Mouse (Mus musculus): ENCODE measurements around the gene Csf3r. TPM values are rescaled to one million over a fixed set of nuclear protein-coding genes. Genes with fewer than 3 reads are reported as not detected.

Gene Csf3r
- total and polyA plus RNA-seq, 2 experiments from 2014 or later = 0.95 to 1.7 TPM

DNA sequence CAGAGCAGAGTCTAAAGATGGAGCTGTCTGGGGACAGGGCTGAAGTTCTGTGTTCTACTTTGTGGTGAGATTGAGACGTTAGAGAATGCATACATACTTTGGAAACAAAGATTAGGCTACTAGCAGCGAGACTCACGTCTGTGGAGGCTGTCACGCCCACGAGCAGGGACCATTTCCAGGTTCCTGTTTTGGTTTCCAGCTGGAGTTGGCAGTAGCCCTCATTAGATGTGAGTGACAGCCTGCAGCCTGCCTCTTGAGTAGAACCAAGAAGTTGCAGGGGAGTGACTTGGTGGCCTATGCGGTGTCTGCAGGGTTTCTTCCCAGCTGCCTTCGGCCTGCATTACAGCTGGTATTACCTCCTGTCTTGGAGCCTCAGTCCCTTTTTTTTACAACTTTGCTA is 27.3 kb downstream of the Csf3r start:
- DNase-seq (ENCODE audit: low spot score) = no peak
- Histone ChIP-seq H3K9me3 (ENCODE audit: low read length) (no peaks in the 10 kb centered on the region), H3K4me1 (ENCODE audit: insufficient read depth, low read length) (peaks cover 9% of the 10 kb centered on the region), H3K36me3 (ENCODE audit: insufficient read depth, low read length) (peaks cover 28% of the 10 kb centered on the region; the same call in 1 of the 2 replicates), H3K4me3 (ENCODE audit: low read length) (no peak overlapping the region), H3K27me3 (ENCODE audit: insufficient read depth, low read length) (no peaks in the 10 kb centered on the region), H3K27ac (no peak overlapping the region), H3K4me2 (ENCODE audit: low read depth, low read length) (no peak overlapping the region), H3K9ac (replicated peaks; ENCODE audit: low read length) (no peak overlapping the region)
- no peak for ATAC-seq
- 66% methylated on average over 7 of the region's 7 CpGs for WGBS
- TF ChIP-seq CTCF (IDR thresholded peaks at IDR 0.05; ENCODE audit: low read depth) = no peak

DNA sequence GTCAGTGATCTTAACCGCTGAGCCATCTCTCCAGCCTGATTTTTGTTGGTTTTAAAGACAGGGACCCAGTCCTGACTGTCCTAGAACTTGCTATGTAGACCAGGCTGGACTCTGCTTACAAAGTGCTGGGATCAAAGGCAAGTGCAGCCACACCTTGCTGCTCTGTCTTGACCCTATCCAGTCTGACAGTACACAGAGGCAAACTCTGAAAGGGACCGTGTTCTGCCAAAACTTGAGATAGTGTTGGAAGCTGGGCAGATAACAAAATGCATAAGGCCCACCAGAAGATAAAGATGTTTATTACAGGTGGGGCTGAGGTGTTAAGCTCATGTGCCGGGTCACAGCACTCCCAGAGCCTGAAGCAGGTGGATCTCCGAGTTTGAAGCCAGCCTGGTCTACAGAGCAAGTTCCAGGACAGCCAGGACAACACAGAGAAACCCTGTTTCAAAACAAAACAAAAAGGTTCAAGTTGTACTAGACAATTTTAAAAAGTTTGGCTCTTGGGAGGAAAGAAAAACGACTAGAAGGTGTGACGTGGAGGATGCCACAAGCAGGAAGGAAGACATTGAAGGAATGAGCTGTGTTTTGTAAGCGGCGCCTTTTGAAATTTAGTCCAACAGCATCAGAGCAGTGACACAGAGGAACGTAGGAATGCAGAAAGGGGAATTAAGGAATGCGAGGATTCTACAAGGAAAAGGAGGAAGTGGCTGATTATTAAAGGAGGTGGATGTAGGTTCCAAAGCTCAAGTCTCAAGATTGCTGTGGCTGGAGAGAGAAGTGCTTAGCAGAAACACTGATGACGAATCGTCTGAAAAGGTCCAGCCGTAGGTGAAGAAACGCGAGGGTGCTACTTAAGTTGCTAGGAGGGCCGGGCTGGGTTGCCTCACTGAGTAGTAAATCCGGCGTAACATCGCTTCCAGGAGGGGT is 33.1 kb downstream of the Csf3r start:
- TF ChIP-seq CTCF (IDR thresholded peaks at IDR 0.05; ENCODE audit: low read depth) = no peak
- Histone ChIP-seq H3K9me3 (ENCODE audit: low read length) (no peaks in the 10 kb centered on the region), H3K9ac (replicated peaks; ENCODE audit: low read length) (peak overlapping the region; percentile 74), H3K27ac (no peak overlapping the region), H3K4me2 (ENCODE audit: low read depth, low read length) (peak overlapping the region; percentile 91), H3K4me3 (ENCODE audit: low read length) (peak overlapping the region; percentile 72), H3K36me3 (ENCODE audit: insufficient read depth, low read length) (peaks cover 21% of the 10 kb centered on the region; the same call in 1 of the 2 replicates), H3K4me1 (ENCODE audit: insufficient read depth, low read length) (no peaks in the 10 kb centered on the region), H3K27me3 (ENCODE audit: insufficient read depth, low read length) (no peaks in the 10 kb centered on the region)
- ATAC-seq (no peak), DNase-seq (ENCODE audit: low spot score) (no peak)
- WGBS = 16% methylated on average over 19 of the region's 19 CpGs

DNA sequence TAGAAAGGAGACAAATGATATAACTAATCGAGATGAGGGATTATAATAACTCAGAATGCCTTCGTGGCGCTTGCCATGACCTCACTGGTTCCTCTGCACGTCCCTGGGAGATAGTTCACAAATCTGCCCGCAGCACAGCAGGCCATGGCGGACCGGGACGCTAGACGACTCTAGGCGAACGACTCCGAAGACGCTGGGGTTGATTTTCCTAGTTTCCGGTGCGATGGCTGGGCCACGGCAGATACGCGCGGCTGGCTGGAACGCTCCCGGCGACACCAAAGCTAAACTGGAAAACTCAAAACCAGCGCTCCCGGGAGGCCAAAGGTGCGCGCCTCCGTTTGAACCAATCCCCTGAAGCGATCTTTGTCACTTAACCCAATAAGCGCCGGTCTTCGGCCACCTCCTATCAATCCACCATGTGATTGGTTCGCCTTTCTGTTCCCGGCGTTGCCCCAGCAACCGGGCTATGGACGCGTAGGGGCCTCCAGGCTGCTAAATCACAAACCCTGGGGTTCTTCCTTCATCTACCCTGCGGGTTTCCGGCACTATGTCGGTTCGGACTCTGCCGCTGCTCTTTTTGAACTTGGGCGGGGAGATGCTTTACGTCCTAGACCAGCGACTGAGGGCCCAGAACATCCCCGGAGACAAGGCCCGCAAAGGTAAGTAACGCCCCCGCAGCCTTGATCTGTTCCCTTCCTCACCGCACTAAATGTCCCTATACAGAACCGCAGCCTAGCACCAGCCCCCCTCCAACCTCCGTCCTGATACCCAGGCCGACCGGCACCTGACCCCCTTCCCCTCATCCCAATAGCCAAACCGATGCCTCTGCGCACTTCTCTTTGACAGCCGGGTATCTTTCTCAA is 34.0 kb downstream of the Csf3r start, which contains the start of gene Oscp1:
Gene Oscp1 (plus strand): TSS at position 432 of the 863 bp plus-strand sequence.
- H3K27me3 ChIP-seq (ENCODE audit: insufficient read depth, low read length) = no peaks in the 10 kb centered on the region
- no peaks in the 10 kb centered on the region for H3K4me1 ChIP-seq (ENCODE audit: insufficient read depth, low read length)
- ATAC-seq (peak; percentile 97), DNase-seq (ENCODE audit: low spot score) (peak; percentile 97)
- peak within 1 kb of the TSS; percentile 76 for H3K27ac ChIP-seq
- peak within 1 kb of the TSS; percentile 72 for H3K4me3 ChIP-seq (ENCODE audit: low read length)
- H3K9ac ChIP-seq (replicated peaks; ENCODE audit: low read length) = peak within 1 kb of the TSS; percentile 74
- peak within 1 kb of the TSS; percentile 91 for H3K4me2 ChIP-seq (ENCODE audit: low read depth, low read length)
- H3K36me3 ChIP-seq (ENCODE audit: insufficient read depth, low read length) = peaks cover 20% of the 10 kb centered on the region; the same call in 1 of the 2 replicates
- under 1% methylated on average over 57 of the region's 57 CpGs for WGBS
- H3K9me3 ChIP-seq (ENCODE audit: low read length) = no peaks in the 10 kb centered on the region
- TF ChIP-seq CTCF (IDR thresholded peaks at IDR 0.05; ENCODE audit: low read depth) = no peak

DNA sequence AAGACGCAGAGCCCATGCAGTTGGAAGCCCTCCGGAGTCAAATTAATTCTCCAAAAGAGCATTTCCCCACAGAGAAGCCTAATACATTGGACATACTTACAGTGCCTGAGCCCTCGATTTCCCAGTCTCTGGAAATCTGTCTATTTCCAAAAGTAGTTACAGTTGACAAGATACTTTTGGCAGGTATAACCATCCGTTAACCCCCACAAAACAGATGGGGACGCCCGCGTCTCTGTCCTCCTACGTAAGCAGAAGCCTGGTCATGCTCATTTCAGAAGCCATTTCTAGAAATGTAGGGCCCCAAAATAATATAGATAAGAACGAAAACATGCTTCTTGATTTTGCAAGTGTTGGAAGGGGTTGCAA is 34.6 kb downstream of the Csf3r start:
- H3K4me2 ChIP-seq (ENCODE audit: low read depth, low read length) = peak overlapping the region; percentile 91
- 25% methylated on average over 9 of the region's 9 CpGs for WGBS
- H3K9me3 ChIP-seq (ENCODE audit: low read length) = no peaks in the 10 kb centered on the region
- H3K4me3 ChIP-seq (ENCODE audit: low read length) = peak overlapping the region; percentile 72
- no peak for TF ChIP-seq CTCF (IDR thresholded peaks at IDR 0.05; ENCODE audit: low read depth)
- peak overlapping the region; percentile 74 for H3K9ac ChIP-seq (replicated peaks; ENCODE audit: low read length)
- H3K27ac ChIP-seq = peak overlapping the region; percentile 76; the same call in 1 of the 2 replicates
- DNase-seq (ENCODE audit: low spot score) (peak; percentile 29), ATAC-seq (no peak)
- H3K4me1 ChIP-seq (ENCODE audit: insufficient read depth, low read length) = no peaks in the 10 kb centered on the region
- H3K36me3 ChIP-seq (ENCODE audit: insufficient read depth, low read length) = peaks cover 15% of the 10 kb centered on the region; the same call in 1 of the 2 replicates
- H3K27me3 ChIP-seq (ENCODE audit: insufficient read depth, low read length) = no peaks in the 10 kb centered on the region

DNA sequence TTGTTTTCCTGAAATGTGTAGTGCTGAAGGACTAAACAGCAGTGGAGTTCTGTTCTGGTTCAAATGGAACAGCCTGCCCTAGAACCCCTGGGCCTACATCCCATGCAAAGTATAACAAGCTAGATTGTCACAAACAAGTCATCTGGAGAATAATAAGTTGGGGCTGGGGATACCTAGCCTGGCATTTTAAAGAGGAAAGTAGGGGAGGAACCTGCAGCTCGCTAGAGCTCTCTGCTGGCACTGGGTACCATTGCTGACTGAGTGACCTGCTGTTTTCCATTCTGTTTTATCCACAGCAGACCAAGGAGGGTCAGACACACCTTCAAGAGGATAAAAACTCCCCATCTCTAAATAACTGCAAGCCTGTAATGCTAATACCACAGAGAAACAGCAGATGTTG is 38.5 kb downstream of the Csf3r start:
- no peaks in the 10 kb centered on the region for H3K27me3 ChIP-seq (ENCODE audit: insufficient read depth, low read length)
- no peak overlapping the region for H3K9ac ChIP-seq (replicated peaks; ENCODE audit: low read length)
- H3K4me3 ChIP-seq (ENCODE audit: low read length) = no peak overlapping the region
- DNase-seq (ENCODE audit: low spot score) (no peak), ATAC-seq (no peak)
- H3K4me1 ChIP-seq (ENCODE audit: insufficient read depth, low read length) = no peaks in the 10 kb centered on the region
- H3K36me3 ChIP-seq (ENCODE audit: insufficient read depth, low read length) = no peaks in the 10 kb centered on the region
- H3K27ac ChIP-seq = no peak overlapping the region; the same call in 1 of the 2 replicates
- TF ChIP-seq CTCF (IDR thresholded peaks at IDR 0.05; ENCODE audit: low read depth) = no peak
- no peak overlapping the region for H3K4me2 ChIP-seq (ENCODE audit: low read depth, low read length)
- WGBS = 48% methylated on average over 1 of the region's 1 CpGs
- no peaks in the 10 kb centered on the region for H3K9me3 ChIP-seq (ENCODE audit: low read length)

DNA sequence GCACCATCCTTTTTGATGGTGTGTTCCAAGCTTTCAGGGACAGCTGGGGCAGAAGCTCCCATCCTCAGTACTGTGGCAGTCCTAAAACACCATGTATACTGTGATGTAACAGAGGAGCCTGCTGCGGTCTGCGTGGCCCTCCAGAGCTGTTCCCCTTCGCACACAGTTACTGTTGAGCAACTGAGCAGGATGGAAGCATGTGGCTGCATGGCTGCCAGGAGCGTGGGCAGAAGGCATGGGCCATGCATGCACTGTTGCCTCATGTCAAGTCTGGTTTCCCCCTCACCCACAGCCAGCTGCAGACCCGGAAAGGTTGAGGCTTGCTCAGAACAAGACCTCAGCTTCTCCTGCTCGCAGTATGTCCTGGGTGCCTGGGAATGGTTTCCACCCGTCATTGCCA is 40.9 kb downstream of the Csf3r start:
- ATAC-seq (no peak), DNase-seq (ENCODE audit: low spot score) (no peak)
- Histone ChIP-seq H3K27me3 (ENCODE audit: insufficient read depth, low read length) (no peaks in the 10 kb centered on the region), H3K4me3 (ENCODE audit: low read length) (no peak overlapping the region), H3K9ac (replicated peaks; ENCODE audit: low read length) (no peak overlapping the region), H3K27ac (no peak overlapping the region), H3K36me3 (ENCODE audit: insufficient read depth, low read length) (no peaks in the 10 kb centered on the region), H3K4me2 (ENCODE audit: low read depth, low read length) (no peak overlapping the region), H3K4me1 (ENCODE audit: insufficient read depth, low read length) (no peaks in the 10 kb centered on the region), H3K9me3 (ENCODE audit: low read length) (no peaks in the 10 kb centered on the region)
- WGBS = 95% methylated on average over 7 of the region's 7 CpGs
- TF ChIP-seq CTCF (IDR thresholded peaks at IDR 0.05; ENCODE audit: low read depth) = no peak
